Mouse (Mus musculus) kidney, embryonic 14.5 days (tissue): ENCODE data around the gene Lamb1. TPM values are rescaled to one million over a fixed set of nuclear protein-coding genes. Genes with fewer than 3 reads are reported as not detected.

ENCODE experiments used
- ATAC-seq: fragments of 200-750 bp; cut with Nextera tagmentation; 2 replicates; pipeline ENCODE4 v1.8.0; 2017; ENCODE audit warnings: moderate number of reproducible peaks, mild to moderate bottlenecking, moderate TSS enrichment, moderate library complexity; ENCODE audit not compliant: low FRiP score, low TSS enrichment
- H3K27ac ChIP-seq: fragments of 300-500 bp; sonication (generic); 2 replicates; pipeline ENCODE4 v1.5.1; 2014; ENCODE audit warnings: low read depth, mild to moderate bottlenecking, low read length, moderate library complexity, mixed read lengths
- H3K27me3 ChIP-seq: fragments of 300-500 bp; sonication (generic); 2 replicates; pipeline ENCODE4 v1.6.1; 2014; ENCODE audit warnings: mild to moderate bottlenecking, low read length; ENCODE audit not compliant: control insufficient read depth, insufficient read depth
- H3K36me3 ChIP-seq: fragments of 300-500 bp; sonication (generic); 2 replicates; pipeline ENCODE4 v1.6.1; 2014; ENCODE audit warnings: low read length, mixed read lengths; ENCODE audit not compliant: control insufficient read depth, insufficient read depth
- H3K4me1 ChIP-seq: fragments of 300-500 bp; sonication (generic); 2 replicates; pipeline ENCODE4 v1.6.1; 2014; ENCODE audit warnings: low read length, mixed read lengths; ENCODE audit not compliant: control insufficient read depth, insufficient read depth
- H3K4me2 ChIP-seq: fragments of 300-500 bp; sonication (generic); replicated peaks from 2 replicates; pipeline ENCODE4 v1.6.1; 2014; ENCODE audit warnings: low read depth, mild to moderate bottlenecking, low read length
- H3K4me3 ChIP-seq: fragments of 300-500 bp; sonication (generic); 2 replicates; pipeline ENCODE4 v1.5.1; 2014; ENCODE audit warnings: mild to moderate bottlenecking, low read length
- H3K9ac ChIP-seq: fragments of 300-500 bp; sonication (generic); 2 replicates; pipeline ENCODE4 v1.6.1; 2014; ENCODE audit warnings: low read depth, mild to moderate bottlenecking, low read length, moderate library complexity
- H3K9me3 ChIP-seq: fragments of 300-500 bp; sonication (generic); 2 replicates; pipeline ENCODE4 v1.6.1; 2016; ENCODE audit warnings: low read length; ENCODE audit not compliant: control insufficient read depth
- WGBS: fragments of 180-500 bp; shearing (Covaris S2); extraction: QIAGEN DNeasy Blood & Tissue Kit; methylation state at CpG from one replicate; pipeline ENCODE4 v1.1.7; 2014; 5-methylcytosine and 5-hydroxymethylcytosine counted together
- polyA plus RNA-seq: library from polyadenylated mRNA; unstranded; fragments of >200 nt; fragmentation: Nextera tagmentation; extraction: Ambion mirVana; gene quantifications from 2 replicates; pipeline ENCODE4 v1.2.1, GENCODE M21; 2014

Gene Lamb1
- polyA plus RNA-seq, 1 experiment from 2014 or later = 121 TPM

DNA sequence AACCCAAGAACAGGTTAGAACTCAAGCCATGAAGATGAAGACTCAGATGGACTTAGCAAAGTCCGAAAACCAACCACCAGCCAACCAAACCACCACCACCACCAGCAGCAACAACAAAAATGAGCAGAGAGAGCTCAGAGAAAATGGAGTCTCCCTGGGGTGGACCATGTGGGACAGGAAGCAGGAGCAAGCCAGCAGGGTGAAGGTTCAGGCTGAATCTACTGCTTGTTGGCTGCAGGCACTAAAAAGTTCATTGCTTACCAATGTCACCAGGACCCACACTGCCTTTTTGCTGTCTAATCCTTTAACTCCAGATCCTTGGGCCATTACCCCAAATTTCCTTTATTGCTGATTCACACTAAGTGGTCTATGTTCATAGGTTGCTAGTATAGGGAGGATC, 32.4 kb upstream of the Lamb1 start:
- Histone ChIP-seq H3K27ac (no peak overlapping the region), H3K9ac (no peak overlapping the region), H3K4me1 (peaks cover 13% of the 10 kb centered on the region), H3K4me3 (no peak overlapping the region), H3K27me3 (no peaks in the 10 kb centered on the region), H3K4me2 (no peak overlapping the region), H3K9me3 (no peaks in the 10 kb centered on the region), H3K36me3 (no peaks in the 10 kb centered on the region)
- 100% methylated on average over 1 of the region's 1 CpGs for WGBS
- ATAC-seq = no peak

DNA sequence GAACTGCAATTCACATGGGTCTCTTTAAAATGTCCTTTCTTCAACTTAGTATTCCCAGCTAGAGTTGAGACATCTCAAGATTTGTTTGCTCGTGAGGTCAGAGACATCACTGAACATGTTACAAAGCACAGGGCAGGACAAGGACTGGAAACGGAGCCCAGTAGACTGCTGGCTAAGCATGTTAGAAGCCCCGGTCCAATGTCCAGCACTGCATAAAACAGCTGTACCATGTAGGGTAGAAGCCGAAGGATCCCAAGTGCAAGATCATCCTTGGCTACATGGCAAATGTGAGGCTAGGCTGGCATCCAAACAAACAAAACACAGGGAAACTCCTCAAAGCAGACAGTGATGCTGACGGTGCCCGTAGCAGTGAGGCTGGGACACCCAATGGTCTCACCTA, 30.0 kb upstream of the Lamb1 start:
- Histone ChIP-seq H3K4me2 (no peak overlapping the region), H3K27me3 (no peaks in the 10 kb centered on the region), H3K27ac (no peak overlapping the region), H3K4me1 (peaks cover 9% of the 10 kb centered on the region), H3K36me3 (no peaks in the 10 kb centered on the region), H3K9ac (no peak overlapping the region), H3K4me3 (no peak overlapping the region), H3K9me3 (no peaks in the 10 kb centered on the region)
- ATAC-seq = no peak
- 82% methylated on average over 6 of the region's 6 CpGs for WGBS

DNA sequence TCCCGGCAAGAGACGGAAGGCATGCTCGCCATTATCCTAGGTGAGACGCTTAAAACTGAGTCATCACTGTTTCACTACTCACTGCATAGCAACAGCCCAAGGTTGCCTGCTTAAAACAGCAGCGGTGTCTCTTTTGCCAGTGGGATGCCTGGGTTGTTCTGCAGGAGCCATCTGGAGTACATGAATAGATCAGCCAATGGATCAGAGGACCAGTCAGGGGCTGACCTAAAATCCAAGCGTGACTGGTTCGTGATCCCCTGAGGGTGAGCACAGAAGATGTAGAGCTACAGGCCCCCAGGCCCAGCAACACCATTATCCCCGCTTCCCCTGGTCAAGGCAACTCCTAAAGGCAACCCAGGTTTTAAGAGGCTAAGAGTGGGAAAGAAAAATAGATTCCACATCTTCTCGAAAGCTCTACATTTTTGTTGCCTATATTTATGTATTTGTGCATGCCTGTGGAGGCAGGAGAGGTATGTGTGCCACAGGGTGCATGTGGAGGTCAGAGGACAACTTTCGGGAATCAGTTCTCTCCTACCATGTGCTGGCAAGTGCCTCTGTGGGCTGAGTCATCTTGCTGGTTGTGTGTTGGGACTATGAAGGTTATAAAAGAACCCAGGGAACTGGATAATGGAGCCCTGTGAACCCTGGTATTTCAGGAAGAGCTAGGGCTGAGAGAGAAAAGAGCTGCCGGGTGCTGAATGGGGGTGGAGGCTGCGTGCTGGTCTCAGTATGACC, 28.0 kb upstream of the Lamb1 start:
- Histone ChIP-seq H3K27ac (no peak overlapping the region), H3K4me1 (peaks cover 7% of the 10 kb centered on the region), H3K4me2 (no peak overlapping the region), H3K27me3 (no peaks in the 10 kb centered on the region), H3K36me3 (no peaks in the 10 kb centered on the region), H3K9me3 (no peaks in the 10 kb centered on the region), H3K4me3 (no peak overlapping the region), H3K9ac (no peak overlapping the region)
- no peak for ATAC-seq
- 71% methylated on average over 12 of the region's 12 CpGs for WGBS

DNA sequence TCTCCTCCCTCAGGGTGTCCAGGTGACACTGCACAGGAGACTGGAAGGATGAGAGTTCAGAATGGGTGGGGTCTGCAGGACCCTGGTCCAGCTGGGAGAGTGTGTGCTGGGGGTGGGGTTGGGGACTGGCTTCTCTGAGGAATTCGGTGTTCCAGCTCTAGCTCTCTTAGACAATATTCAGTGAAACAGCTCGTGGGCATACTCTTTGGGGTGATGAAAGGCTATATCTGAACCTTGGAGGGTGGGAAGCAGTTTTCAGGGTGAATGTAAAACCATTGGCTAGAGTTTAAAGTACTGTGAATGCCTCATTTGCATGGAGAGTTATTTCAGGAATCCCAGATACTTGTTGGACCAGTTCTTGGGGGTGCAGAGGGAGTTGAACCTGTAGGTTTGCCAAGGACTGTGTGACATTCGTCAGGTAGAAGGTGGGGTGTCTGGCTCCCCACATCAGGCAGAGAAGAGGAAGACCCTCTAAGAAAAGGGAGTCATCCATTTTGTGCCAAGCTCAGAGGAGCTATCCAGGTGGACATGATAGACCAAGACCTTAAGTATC, 25.9 kb upstream of the Lamb1 start:
- 73% methylated on average over 3 of the region's 3 CpGs for WGBS
- no peaks in the 10 kb centered on the region for H3K9me3 ChIP-seq
- H3K27ac ChIP-seq = no peak overlapping the region
- no peak overlapping the region for H3K4me3 ChIP-seq
- no peaks in the 10 kb centered on the region for H3K27me3 ChIP-seq
- H3K9ac ChIP-seq = no peak overlapping the region
- no peaks in the 10 kb centered on the region for H3K36me3 ChIP-seq
- H3K4me2 ChIP-seq = no peak overlapping the region
- ATAC-seq = no peak
- peaks cover 5% of the 10 kb centered on the region; the same call in 1 of the 2 replicates for H3K4me1 ChIP-seq

DNA sequence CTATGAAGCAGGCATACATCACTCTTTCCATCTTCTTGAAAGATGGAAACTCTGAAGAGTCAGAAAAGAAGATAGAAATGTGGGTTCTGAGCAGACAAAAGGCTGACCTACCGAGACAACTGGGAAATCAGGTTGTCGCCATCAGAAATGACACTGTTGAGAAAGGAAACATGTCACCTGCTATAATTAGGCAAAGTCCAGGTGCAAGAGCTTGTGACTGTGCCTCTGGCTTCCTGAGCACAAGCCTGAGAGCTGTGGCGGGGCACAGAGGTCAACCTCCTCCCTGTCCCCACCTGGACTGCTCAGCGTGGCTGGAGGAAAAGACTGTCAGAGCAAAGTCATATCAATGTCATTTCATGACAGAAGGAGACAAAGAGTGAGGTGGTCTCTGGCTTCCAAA, 25.2 kb upstream of the Lamb1 start:
- H3K4me1 ChIP-seq = peaks cover 5% of the 10 kb centered on the region; the same call in 1 of the 2 replicates
- no peak for ATAC-seq
- no peaks in the 10 kb centered on the region for H3K27me3 ChIP-seq
- no peaks in the 10 kb centered on the region for H3K9me3 ChIP-seq
- no peak overlapping the region for H3K9ac ChIP-seq
- no peak overlapping the region for H3K27ac ChIP-seq
- WGBS = 43% methylated on average over 4 of the region's 4 CpGs
- H3K4me2 ChIP-seq = no peak overlapping the region
- no peaks in the 10 kb centered on the region for H3K36me3 ChIP-seq
- H3K4me3 ChIP-seq = no peak overlapping the region

DNA sequence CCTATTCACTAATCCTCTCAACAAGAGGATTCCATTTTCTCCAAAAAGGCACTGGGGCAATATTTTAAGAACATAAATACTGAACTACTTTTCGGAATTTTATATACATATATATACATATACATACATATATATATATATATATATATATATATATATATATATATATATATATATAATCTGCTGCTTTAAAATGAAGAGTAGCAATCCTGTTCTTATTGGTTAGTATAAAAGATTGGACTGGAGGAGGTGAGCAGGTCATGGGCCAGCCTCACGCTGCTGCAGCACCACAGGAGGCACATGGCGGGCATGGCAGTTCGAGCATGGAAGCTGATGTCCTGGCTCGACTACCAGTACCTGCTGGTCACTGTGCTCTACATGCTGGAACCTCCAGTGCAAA, 24.6 kb upstream of the Lamb1 start, which contains the start of gene Gm6993:
Gene Gm6993, plus strand, starts transcription at position 301 of the 400 bp plus-strand sequence.
- Histone ChIP-seq H3K4me3 (no peak within 1 kb of the TSS), H3K27ac (no peak within 1 kb of the TSS), H3K4me2 (no peak within 1 kb of the TSS), H3K4me1 (peaks cover 5% of the 10 kb centered on the region; the same call in 1 of the 2 replicates), H3K9me3 (no peaks in the 10 kb centered on the region), H3K27me3 (no peaks in the 10 kb centered on the region), H3K9ac (no peak within 1 kb of the TSS), H3K36me3 (no peaks in the 10 kb centered on the region)
- WGBS = 88% methylated on average over 5 of the region's 5 CpGs
- no peak for ATAC-seq

DNA sequence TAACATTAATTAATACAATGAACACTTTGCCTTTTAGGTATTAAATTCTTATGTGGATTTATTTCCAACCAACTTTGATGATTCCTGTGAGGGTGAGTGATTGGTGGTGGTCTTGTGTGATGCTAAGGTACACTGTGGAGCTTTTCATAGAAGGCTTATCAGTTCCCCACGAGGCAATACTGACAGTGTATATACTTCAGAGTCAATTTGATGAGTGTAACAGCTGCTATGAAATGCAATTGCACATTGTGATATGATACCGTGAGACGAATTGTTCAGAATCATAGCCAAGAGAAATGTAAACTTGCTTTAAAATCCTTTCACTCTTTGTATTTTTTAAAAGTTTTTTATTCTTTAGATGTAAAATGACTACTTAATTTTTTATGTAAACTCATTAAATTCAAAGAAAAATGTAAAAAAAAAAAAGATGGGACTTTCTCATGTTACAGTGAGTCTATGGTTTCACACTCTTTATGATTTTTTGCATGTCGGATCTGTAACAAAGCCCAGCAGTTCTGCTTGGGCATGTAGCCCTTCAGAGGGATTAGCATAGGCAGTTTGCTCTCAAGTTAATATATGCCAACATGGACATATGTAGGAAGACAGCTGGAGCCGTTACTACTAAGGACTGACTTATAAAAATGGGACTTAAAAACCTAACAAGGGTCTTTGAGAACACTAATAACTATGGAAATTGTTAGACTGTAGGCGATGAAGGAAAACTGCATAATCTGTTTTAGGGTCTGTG, 23.3 kb upstream of the Lamb1 start:
- Histone ChIP-seq H3K27me3 (no peaks in the 10 kb centered on the region), H3K4me3 (no peak overlapping the region), H3K4me1 (peaks cover 13% of the 10 kb centered on the region), H3K9ac (no peak overlapping the region), H3K9me3 (no peaks in the 10 kb centered on the region), H3K27ac (no peak overlapping the region), H3K36me3 (no peaks in the 10 kb centered on the region), H3K4me2 (no peak overlapping the region)
- no peak for ATAC-seq
- WGBS = 83% methylated on average over 6 of the region's 6 CpGs

DNA sequence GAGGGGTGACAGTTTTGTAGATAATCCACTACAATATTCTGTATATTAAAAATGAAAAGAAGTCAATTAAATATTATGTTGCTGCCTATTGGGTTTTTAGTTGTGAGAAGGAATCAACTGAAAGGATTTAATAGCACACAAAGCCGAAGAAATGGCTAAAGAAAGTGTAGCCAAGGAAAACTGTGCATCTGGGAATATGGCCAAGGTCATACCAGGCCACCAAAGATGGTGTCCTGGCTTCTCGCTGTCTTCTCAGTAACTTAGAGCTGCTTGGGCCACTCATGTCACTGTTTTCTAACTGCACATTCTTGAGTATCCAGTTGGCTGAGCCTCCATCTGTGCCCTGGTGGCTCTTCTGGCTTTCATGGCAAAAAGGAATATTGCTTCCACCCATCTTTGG, 21.0 kb upstream of the Lamb1 start:
- Histone ChIP-seq H3K9ac (no peak overlapping the region), H3K36me3 (no peaks in the 10 kb centered on the region), H3K4me3 (no peak overlapping the region), H3K27me3 (no peaks in the 10 kb centered on the region), H3K9me3 (no peaks in the 10 kb centered on the region), H3K4me1 (peaks cover 20% of the 10 kb centered on the region), H3K27ac (no peak overlapping the region), H3K4me2 (no peak overlapping the region)
- ATAC-seq = no peak
- 69% methylated on average over 2 of the region's 2 CpGs for WGBS

DNA sequence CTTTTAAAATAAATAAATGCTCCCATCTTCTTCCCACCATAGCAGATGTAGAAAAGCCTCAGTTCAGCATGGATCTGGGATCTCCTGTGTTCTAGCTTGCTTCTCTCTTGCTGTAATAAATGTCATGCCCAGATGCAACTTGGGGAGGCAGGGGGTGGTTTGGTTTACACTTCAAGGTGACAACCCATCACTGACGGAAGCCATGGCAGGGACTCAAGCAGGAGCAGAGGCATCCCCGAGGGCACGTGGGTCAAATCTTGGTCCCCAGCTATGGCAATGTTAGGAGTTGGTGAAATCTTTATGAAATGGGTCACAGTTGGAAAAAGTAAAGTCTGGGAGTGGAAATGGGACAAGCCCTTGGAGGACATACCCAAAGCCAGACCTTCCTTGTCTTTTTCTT, 20.3 kb upstream of the Lamb1 start:
- 91% methylated on average over 3 of the region's 3 CpGs for WGBS
- H3K27ac ChIP-seq = no peak overlapping the region

More for the DNA sequence above, 20.3 kb upstream of the Lamb1 start:
- H3K9me3 ChIP-seq = no peaks in the 10 kb centered on the region
- H3K36me3 ChIP-seq = no peaks in the 10 kb centered on the region
- no peak overlapping the region for H3K9ac ChIP-seq
- H3K4me3 ChIP-seq = no peak overlapping the region
- no peak overlapping the region for H3K4me2 ChIP-seq
- no peak for ATAC-seq
- no peaks in the 10 kb centered on the region for H3K27me3 ChIP-seq
- peaks cover 25% of the 10 kb centered on the region for H3K4me1 ChIP-seq
